Mouse (Mus musculus): ENCODE results near the gene Elobl.

DNA sequence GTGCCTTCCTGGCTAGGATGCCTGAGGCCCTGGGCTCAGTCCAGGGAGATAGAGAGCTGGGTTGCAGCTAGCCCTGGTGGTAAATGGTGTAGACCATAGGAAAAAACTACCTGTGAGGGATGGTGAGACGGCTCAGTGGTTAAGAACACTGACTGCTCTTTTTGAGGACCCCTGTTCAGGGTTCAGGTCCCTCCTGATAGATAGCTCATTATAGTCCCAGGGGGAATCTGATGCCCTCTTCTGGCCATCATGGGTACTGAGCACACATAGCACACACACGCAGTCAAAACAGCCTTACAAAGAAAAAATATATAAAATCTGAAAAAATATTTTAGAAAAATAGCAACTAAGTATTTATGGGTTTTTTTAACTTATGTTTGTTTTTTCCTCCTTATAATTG, 9.6 kb upstream of the Elobl start:
- TF ChIP-seq FLI1 (IDR thresholded peaks at IDR 0.05; ENCODE audit: low read length), result no peak
- no peak for TF ChIP-seq GATA1 (IDR thresholded peaks at IDR 0.05; ENCODE audit: borderline replicate concordance, low read length)

Data from megakaryocyte, embryonic 14.5 days (primary cell).